Mouse (Mus musculus): Measurements from ENCODE around the gene Commd4. TPM values are rescaled to one million over a fixed set of nuclear protein-coding genes. Genes with fewer than 3 reads are reported as not detected.
A peak's percentile ranks its signal among the peaks of the same experiment; 100 is the strongest.

The Commd4 gene
- polyA plus RNA-seq, 1 experiment from 2014 or later: 171 TPM

DNA sequence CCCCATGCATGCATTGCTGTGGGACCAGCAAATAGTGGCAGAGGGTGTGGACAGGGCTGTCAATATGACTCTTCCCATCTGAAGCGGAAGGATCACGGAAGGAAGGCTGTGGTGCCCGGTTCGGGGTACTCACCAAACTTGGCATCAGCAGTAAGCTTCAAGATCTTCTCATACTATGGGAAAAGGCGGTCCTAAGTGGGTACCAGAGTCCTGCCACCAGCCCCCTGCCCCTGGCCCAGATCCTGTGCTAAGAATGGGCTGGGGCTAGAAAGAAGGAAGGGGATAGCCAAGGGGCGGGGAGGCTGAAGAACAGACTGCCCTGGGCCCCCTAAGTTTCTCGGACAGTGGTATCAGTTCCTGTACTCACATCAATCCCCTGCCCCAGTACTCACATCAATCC is 1.7 kb downstream of the Commd4 start:
- no peak overlapping the region for H3K9ac ChIP-seq
- peaks cover 13% of the 10 kb centered on the region; the same call in 1 of the 2 replicates for H3K27me3 ChIP-seq
- H3K4me1 ChIP-seq (replicated peaks): peaks cover 22% of the 10 kb centered on the region
- ATAC-seq (ENCODE audit: low FRiP score): no peak
- no peak overlapping the region for H3K27ac ChIP-seq
- H3K36me3 ChIP-seq: peaks cover 19% of the 10 kb centered on the region
- no peak overlapping the region for H3K4me3 ChIP-seq
- no peak overlapping the region for H3K4me2 ChIP-seq
- H3K9me3 ChIP-seq: no peaks in the 10 kb centered on the region
- WGBS: 95% methylated on average over 7 of the region's 7 CpGs

DNA sequence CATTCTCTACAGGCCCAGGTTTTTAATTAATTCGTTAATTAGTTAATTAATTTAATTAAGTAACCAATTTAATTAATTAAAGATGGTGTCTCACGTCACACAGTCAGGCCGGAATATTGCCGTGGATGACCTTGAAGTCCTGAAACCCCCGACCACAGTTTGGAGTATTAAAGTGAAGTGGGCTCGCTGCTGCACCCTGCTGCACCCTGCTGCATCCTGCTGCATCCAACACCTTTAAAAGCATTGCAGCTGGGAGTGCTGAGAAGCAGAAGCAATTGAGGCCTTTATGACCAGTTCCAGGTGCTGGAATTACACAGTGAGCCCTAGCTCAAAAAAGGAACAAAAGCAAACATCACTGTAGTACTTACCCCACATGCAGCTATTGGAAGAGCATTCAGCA is 5.8 kb downstream of the Commd4 start:
- no peak overlapping the region for H3K27ac ChIP-seq
- ATAC-seq (ENCODE audit: low FRiP score): no peak
- WGBS: 52% methylated on average over 6 of the region's 6 CpGs

DNA sequence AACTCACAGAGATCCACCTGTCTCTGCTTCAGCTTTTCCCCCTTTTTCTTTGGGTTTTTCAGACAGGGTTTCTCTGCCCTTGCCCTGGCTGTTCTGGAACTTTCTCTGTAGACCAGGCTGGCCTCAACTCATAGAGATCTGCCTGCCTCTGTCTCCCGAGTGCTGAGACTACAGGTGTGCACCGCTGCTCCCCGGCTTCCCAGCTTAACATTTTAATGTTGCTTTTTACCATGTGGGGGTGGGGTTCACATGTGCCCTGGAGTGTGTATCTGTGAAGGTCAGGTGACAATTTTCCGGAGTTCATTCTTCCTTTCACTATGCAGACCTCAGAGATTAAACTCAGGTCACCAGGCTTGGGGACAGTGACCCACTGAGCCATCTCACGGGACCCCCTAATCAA is 7.9 kb downstream of the Commd4 start:
- H3K27ac ChIP-seq: no peak overlapping the region
- H3K9me3 ChIP-seq: no peaks in the 10 kb centered on the region
- no peak for ATAC-seq (ENCODE audit: low FRiP score)
- H3K36me3 ChIP-seq: peaks cover 12% of the 10 kb centered on the region; the same call in 1 of the 2 replicates
- 88% methylated on average over 5 of the region's 5 CpGs for WGBS
- no peak overlapping the region for H3K9ac ChIP-seq
- no peak overlapping the region for H3K4me3 ChIP-seq
- no peak overlapping the region for H3K4me2 ChIP-seq
- peaks cover 26% of the 10 kb centered on the region for H3K4me1 ChIP-seq (replicated peaks)
- no peaks in the 10 kb centered on the region for H3K27me3 ChIP-seq

More for the DNA sequence above, 5.8 kb downstream of the Commd4 start:
- Histone ChIP-seq H3K36me3 (peaks cover 19% of the 10 kb centered on the region), H3K4me3 (no peak overlapping the region), H3K27me3 (no peaks in the 10 kb centered on the region), H3K9me3 (no peaks in the 10 kb centered on the region), H3K9ac (no peak overlapping the region), H3K4me2 (no peak overlapping the region), H3K4me1 (replicated peaks) (peaks cover 25% of the 10 kb centered on the region)

DNA sequence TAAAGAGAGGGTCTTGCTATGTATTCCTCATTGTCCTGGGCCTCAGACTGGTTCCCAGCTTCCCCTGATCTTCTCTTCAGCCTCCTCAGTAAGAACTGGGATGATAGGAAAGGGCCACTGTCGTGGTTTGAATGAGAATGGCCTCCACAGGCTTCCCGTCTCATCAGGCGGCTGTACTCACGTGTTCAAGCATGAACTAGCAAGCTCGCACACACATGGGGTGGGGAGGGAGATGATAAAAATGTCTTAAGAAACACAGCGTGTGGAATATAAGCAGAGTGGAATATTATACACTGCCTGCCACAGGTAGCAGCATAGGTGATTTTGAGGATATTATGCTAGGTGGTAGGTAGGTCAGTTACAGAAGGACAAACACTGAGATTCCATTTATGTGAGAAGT is 9.1 kb downstream of the Commd4 start:
- peak overlapping the region; percentile 52 for H3K4me3 ChIP-seq
- peak overlapping the region; percentile 66 for H3K4me2 ChIP-seq
- peak overlapping the region; percentile 78 for H3K9ac ChIP-seq
- ATAC-seq (ENCODE audit: low FRiP score): no peak
- 66% methylated on average over 6 of the region's 6 CpGs for WGBS
- H3K9me3 ChIP-seq: no peaks in the 10 kb centered on the region
- H3K36me3 ChIP-seq: peaks cover 9% of the 10 kb centered on the region
- H3K27me3 ChIP-seq: no peaks in the 10 kb centered on the region
- H3K27ac ChIP-seq: peak overlapping the region; percentile 92
- H3K4me1 ChIP-seq (replicated peaks): peaks cover 26% of the 10 kb centered on the region

DNA sequence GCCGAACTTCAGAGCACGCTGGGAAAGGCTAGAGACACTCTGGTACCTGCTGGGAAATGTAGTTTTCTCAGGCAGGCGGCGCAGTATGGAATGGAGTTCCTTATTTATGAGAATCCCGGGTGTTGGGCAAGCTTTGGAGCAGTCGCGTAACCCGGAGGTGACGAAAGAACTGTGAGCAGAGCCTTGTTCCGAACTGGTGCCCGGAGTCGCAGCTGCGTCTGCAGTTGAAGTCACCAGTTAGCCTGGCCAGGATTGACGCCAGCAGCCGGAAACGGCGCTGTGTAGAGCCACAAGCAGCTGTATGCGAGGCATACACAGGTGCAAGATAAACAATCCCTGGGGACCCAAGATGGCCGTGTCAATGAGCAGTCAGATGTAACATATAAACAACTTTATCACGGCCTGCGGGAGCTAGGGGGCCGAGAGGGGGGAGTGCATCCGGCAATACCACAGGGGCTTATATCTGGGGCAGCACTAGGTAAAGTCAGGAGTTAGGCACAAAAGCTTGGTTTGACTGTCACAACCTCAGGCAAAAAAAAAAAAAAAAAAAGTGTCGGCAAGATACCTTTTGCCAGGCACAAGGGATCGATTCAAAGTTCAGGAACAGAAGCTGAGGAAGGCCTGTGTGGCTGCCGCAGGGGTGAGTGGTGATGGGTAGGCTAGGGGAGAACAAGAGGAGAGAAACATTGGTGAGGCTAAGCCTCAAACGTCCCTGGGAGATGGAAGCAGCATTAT is 9.8 kb downstream of the Commd4 start, which contains the start of gene Neil1:
Neil1 (minus strand) TSS at position 162 of the 735 bp plus-strand sequence.
- Histone ChIP-seq H3K4me2 (peak within 1 kb of the TSS; percentile 66), H3K9me3 (no peaks in the 10 kb centered on the region), H3K36me3 (peaks cover 15% of the 10 kb centered on the region), H3K4me3 (peak within 1 kb of the TSS; percentile 52), H3K9ac (peak within 1 kb of the TSS; percentile 78), H3K27me3 (no peaks in the 10 kb centered on the region), H3K27ac (peak within 1 kb of the TSS; percentile 92), H3K4me1 (replicated peaks) (peaks cover 26% of the 10 kb centered on the region)
- under 1% methylated on average over 27 of the region's 27 CpGs for WGBS
- ATAC-seq (ENCODE audit: low FRiP score): peak; percentile 94

DNA sequence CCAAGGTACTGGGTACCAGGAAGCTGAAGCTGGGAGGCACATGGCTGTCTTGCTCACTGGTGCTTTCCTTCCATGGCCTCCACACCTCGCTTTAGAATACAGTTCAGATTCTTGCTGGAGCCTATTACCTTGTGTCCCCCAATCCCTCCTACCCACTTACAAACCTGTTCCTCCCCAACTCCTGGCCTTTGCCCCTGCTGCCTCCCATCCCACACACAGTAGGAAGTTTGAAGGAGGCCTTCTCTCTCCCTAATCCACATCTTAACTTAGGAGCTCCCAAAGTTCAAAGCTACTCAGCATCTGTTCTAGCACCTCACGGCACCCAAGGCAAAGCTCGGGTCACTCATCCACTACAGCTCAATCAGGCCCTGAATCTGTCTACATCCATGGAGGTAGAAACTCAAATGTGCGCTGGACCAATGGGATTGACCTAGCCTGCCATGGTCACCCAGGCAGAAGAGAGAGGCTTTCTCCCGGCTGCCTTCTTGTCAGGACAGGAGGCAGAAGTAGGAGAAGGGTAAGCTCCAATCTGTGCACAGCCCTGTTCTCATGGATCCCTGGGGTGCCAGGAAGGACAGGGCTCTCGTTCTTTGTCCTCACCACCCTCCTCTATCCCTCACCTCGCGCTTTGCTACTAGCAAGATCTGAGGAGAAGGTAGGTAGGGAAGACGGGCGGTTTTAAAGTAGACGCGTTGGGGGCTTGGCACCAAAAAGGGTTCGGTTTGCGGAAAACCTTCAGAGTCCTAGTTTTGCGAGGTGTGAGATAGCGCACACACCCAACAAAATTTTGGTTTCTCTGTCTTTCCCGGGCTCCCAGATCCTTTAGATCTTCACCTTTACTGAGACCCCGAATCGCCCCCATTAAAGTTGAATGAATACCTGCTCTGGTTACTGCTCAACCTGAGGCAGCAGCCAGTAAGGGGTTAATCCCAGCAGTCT is 10.7 kb downstream of the Commd4 start:
- Histone ChIP-seq H3K27me3 (no peaks in the 10 kb centered on the region), H3K36me3 (peaks cover 23% of the 10 kb centered on the region), H3K4me1 (replicated peaks) (peaks cover 26% of the 10 kb centered on the region), H3K9me3 (no peaks in the 10 kb centered on the region), H3K4me3 (peak overlapping the region; percentile 52), H3K9ac (peak overlapping the region; percentile 78), H3K4me2 (peak overlapping the region; percentile 66), H3K27ac (peak overlapping the region; percentile 92)
- peak; percentile 52 for ATAC-seq (ENCODE audit: low FRiP score)
- 8% methylated on average over 19 of the region's 19 CpGs for WGBS

DNA sequence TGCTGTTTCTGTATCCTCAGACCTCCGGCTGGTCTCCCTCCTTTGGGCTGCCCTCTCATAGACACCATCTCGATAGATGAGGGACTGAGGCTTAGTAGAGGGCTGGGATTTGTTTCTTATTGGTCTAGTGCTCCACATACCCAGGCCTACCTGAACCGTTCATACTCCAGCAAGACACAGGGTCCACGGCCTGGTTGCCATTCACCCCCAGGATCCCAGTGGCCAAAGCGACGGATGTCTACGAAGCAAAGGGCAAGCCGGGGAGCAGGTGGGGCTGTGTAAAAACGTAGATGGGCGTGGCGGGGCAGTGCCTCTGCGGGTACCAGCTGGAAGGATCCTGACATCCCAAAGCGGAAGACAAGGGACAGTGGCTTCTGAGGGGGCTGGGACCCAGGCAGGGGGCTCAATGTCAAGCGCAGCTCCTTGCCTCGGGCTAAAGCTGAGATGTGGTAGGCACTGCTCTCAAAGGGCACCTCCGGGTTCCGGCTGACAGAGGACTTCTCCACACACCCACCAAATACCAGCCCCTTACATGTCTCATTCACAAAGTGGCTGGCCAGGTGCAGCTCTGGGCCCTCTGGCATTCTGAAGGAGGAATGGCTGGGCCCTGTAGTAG is 11.6 kb downstream of the Commd4 start:
- Histone ChIP-seq H3K4me3 (peak overlapping the region; percentile 52), H3K27ac (no peak overlapping the region), H3K27me3 (no peaks in the 10 kb centered on the region), H3K9ac (peak overlapping the region; percentile 78), H3K36me3 (peaks cover 32% of the 10 kb centered on the region), H3K4me2 (peak overlapping the region; percentile 66), H3K4me1 (replicated peaks) (peaks cover 26% of the 10 kb centered on the region), H3K9me3 (no peaks in the 10 kb centered on the region)
- ATAC-seq (ENCODE audit: low FRiP score): no peak
- WGBS: 84% methylated on average over 17 of the region's 17 CpGs

DNA sequence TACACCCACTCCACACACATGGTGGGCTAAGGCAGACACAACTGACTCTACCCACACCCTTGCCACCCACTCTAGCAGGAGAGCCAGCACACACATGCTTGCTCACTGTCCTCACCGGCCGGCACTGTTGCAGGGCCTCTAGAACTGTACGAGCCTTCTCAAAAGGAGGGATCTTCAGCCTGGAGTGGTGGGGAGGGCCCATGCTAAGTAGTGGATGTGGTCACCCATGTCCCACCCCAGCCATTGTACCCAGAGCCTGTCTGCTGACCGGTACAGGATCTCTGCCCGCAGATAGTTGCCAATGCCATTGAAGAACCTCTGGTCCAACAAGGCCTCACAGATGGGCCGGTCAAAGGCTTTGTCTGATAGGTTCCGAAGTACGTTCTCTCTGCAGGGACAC is 13.3 kb downstream of the Commd4 start:
- ATAC-seq (ENCODE audit: low FRiP score): no peak
- Histone ChIP-seq H3K36me3 (peaks cover 49% of the 10 kb centered on the region), H3K9ac (no peak overlapping the region)

DNA sequence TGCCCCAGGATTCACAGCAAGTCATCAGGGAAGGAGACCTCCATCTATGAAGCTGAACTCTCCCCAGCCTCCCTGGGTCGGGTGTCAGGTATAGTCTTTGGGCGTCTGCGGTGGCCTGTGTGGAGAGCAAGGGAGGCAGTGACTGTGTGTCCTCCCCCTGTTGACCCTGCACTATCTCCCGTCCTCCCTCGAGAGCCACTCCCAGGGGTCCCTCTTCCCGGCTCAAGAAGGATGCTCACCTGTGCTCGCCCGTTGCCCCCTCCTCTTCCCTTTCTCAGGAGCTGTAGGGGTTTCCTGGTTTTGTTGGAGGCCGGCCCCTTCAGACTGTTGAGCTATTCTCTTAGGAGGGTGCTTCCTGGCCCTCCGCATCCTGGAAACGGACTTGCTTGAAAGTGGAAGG is 14.9 kb downstream of the Commd4 start:
- Histone ChIP-seq H3K4me3 (no peak overlapping the region), H3K9me3 (no peaks in the 10 kb centered on the region), H3K4me1 (replicated peaks) (peaks cover 16% of the 10 kb centered on the region), H3K27ac (no peak overlapping the region), H3K4me2 (no peak overlapping the region), H3K36me3 (peaks cover 65% of the 10 kb centered on the region), H3K27me3 (no peaks in the 10 kb centered on the region), H3K9ac (no peak overlapping the region)
- WGBS: 87% methylated on average over 11 of the region's 11 CpGs
- no peak for ATAC-seq (ENCODE audit: low FRiP score)

More for the DNA sequence above, 13.3 kb downstream of the Commd4 start:
- H3K9me3 ChIP-seq: no peaks in the 10 kb centered on the region
- 90% methylated on average over 8 of the region's 8 CpGs for WGBS
- H3K27me3 ChIP-seq: no peaks in the 10 kb centered on the region
- no peak overlapping the region for H3K27ac ChIP-seq
- no peak overlapping the region for H3K4me3 ChIP-seq
- peaks cover 26% of the 10 kb centered on the region for H3K4me1 ChIP-seq (replicated peaks)
- H3K4me2 ChIP-seq: no peak overlapping the region

DNA sequence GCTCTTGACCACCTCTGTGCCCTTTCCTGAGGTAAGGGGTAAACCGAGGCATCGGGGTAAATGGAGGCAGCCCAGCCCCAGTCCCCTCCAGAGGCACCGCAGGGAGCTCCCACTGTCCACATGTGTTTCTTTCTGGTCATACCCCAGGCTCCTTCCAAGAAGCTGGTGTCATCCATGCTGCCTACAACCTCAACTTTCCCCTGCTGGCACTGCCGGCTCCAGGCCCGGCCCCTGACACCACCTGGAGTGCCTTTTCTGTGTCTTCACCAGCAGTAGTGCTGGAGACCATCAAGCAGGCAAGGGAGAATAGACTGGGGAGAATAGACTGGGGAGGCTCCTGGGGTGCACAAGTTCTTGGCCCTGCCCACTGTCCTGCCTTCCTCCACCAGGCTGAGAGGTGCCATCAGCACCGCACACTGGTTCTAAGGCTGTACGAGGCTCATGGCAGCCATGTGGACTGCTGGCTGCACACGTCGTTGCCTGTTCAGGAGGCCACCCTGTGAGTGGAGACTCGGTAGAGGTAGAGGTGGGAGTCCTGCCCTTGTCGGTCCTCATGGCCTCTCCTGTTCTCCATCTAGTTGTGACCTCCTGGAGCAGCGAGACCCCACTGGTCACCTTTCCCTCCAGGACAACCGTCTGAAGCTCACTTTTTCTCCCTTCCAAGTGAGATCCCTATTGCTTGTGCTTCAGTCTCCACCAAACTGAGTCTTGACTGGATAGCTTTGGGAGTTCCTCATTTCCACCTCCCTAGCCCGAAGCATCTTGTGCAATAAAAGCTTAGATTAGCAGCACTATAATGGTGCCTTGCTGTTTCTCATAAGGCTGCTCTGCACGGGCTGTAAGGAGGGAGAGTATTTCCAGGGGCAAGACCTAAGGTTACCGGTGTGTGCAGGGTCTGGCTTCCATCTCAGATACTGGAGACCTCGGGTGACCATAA is 16.4 kb downstream of the Commd4 start:
- no peak overlapping the region for H3K4me3 ChIP-seq
- WGBS: 94% methylated on average over 17 of the region's 17 CpGs
- no peak for ATAC-seq (ENCODE audit: low FRiP score)
- H3K9me3 ChIP-seq: no peaks in the 10 kb centered on the region
- H3K9ac ChIP-seq: no peak overlapping the region
- H3K4me2 ChIP-seq: no peak overlapping the region
- peaks cover 81% of the 10 kb centered on the region for H3K36me3 ChIP-seq
- H3K27me3 ChIP-seq: no peaks in the 10 kb centered on the region
- H3K4me1 ChIP-seq (replicated peaks): peaks cover 8% of the 10 kb centered on the region
- no peak overlapping the region for H3K27ac ChIP-seq

DNA sequence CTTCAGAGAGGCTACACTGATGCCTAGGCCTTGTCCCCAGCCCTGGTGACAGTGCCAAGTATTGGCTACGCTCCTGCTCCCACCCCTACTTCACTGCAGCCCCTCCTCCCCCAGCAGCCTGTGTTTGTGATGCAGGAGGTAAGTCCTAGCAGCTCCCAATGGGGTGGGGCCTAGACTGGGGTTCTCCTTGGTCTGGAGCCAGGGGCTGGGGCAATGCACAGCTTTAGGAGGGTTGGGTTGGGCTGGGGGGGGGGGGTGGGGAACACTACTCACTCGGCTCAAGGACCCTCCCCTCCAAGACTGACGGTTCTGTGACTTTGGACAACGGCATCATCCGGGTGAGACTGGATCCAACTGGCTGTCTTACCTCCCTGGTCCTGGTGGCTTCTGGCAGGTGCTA is 18.6 kb downstream of the Commd4 start:
- ATAC-seq (ENCODE audit: low FRiP score): no peak; the same call in 1 of the 2 replicates
- H3K36me3 ChIP-seq: peaks cover 95% of the 10 kb centered on the region
- H3K27me3 ChIP-seq: no peaks in the 10 kb centered on the region
- no peaks in the 10 kb centered on the region for H3K4me1 ChIP-seq (replicated peaks)
- WGBS: 98% methylated on average over 5 of the region's 5 CpGs
- no peaks in the 10 kb centered on the region for H3K9me3 ChIP-seq
- no peak overlapping the region for H3K4me2 ChIP-seq
- no peak overlapping the region for H3K4me3 ChIP-seq
- no peak overlapping the region for H3K9ac ChIP-seq
- H3K27ac ChIP-seq: no peak overlapping the region

Measured in hindbrain, embryonic 13.5 days (tissue).